Mouse (Mus musculus) hindbrain, embryonic 13.5 days (tissue): ENCODE measurements around the gene Gm42957. TPM values are rescaled to one million over a fixed set of nuclear protein-coding genes. Genes with fewer than 3 reads are reported as not detected.

Experiments used
- polyA plus RNA-seq: library from polyadenylated mRNA; unstranded; fragments of >200 nt; fragmentation: Nextera tagmentation; extraction: Ambion mirVana; gene quantifications from 2 replicates; pipeline ENCODE4 v1.2.1, GENCODE M21; 2015

The Gm42957 gene
- polyA plus RNA-seq, 1 experiment from 2014 or later: 0.12 TPM

Other genes with a start within 250 kb of the Gm42957 start
- gene BC107364, start 183.2 kb upstream of the Gm42957 start, polyA plus RNA-seq: not detected in 2 replicates
- 0.89 and 0.92 TPM in 2 replicates for gene Hfe2, start 110.3 kb upstream of the Gm42957 start, polyA plus RNA-seq
- gene Txnip, start 77.5 kb upstream of the Gm42957 start, polyA plus RNA-seq: 60.5 and 67.6 TPM in 2 replicates
- 1.2 and 1.6 TPM in 2 replicates for gene Gm16253, start 58.5 kb upstream of the Gm42957 start, polyA plus RNA-seq
- 38.3 and 39.3 TPM in 2 replicates for gene Polr3gl, start 41.3 kb upstream of the Gm42957 start, polyA plus RNA-seq
- gene Ankrd34a, start 38.8 kb upstream of the Gm42957 start, polyA plus RNA-seq: 9.7 and 10.5 TPM in 2 replicates
- 6.8 and 7.3 TPM in 2 replicates for gene Lix1l, start 34.3 kb upstream of the Gm42957 start, polyA plus RNA-seq
- gene Rbm8a, start 5.5 kb upstream of the Gm42957 start, polyA plus RNA-seq: 123 and 129 TPM in 2 replicates
- gene Pex11b, start 98 bp upstream of the Gm42957 start, polyA plus RNA-seq: 49.0 and 50.2 TPM in 2 replicates
- 0.82 and 0.91 TPM in 2 replicates for gene Itga10, start 10.1 kb downstream of the Gm42957 start, polyA plus RNA-seq
- 0.84 and 0.89 TPM in 2 replicates for gene Ankrd35, start 34.7 kb downstream of the Gm42957 start, polyA plus RNA-seq
- 33.7 and 33.8 TPM in 2 replicates for gene Pias3, start 60.9 kb downstream of the Gm42957 start, polyA plus RNA-seq
- gene Nudt17, start 73.1 kb downstream of the Gm42957 start, polyA plus RNA-seq: 14.0 and 19.2 TPM in 2 replicates
- 32.5 and 36.4 TPM in 2 replicates for gene Polr3c, start 92.2 kb downstream of the Gm42957 start, polyA plus RNA-seq
- 70.3 and 72.4 TPM in 2 replicates for gene Rnf115, start 92.2 kb downstream of the Gm42957 start, polyA plus RNA-seq
- not detected in 2 replicates for gene Pdzk1, start 193.8 kb downstream of the Gm42957 start, polyA plus RNA-seq
- gene Cd160, start 193.9 kb downstream of the Gm42957 start, polyA plus RNA-seq: 0.19 and 0.30 TPM in 2 replicates